Comparison of ENCODE assay signal across 27 mouse cellular contexts in genomic region chr5:105675511-105675910, GRCm38 (mm10). TPM values are rescaled to one million over a fixed set of nuclear protein-coding genes. Genes with fewer than 3 reads are reported as not detected.
DNase-seq lines count a peak whose midpoint lies in the region; ATAC-seq and TF ChIP-seq lines count a peak whose summit lies in the region.
"Had no signal": no experiment of that assay in that cellular context is flagged by ENCODE, and none has a peak within 500 bp of the region (broad histone marks: within the 10 kb centered on the region; RNA-seq: fewer than 3 reads in every experiment).

No protein-coding gene starts in this region.

- no peak for TF ChIP-seq EP300 in stomach, postnatal 0 days (optimal IDR thresholded peaks at IDR 0.05)

- TF ChIP-seq CTCF in midbrain, postnatal 0 days (IDR thresholded peaks at IDR 0.05), result no peak
- TF ChIP-seq CTCF in stomach, postnatal 0 days (IDR thresholded peaks at IDR 0.05; ENCODE audit: low read depth), result no peak

- no peaks in the 10 kb centered on the region for H3K36me3 ChIP-seq in midbrain, embryonic 13.5 days
- H3K36me3 ChIP-seq in midbrain, postnatal 0 days (ENCODE audit: insufficient read depth, low read length), result no peaks in the 10 kb centered on the region
- no peaks in the 10 kb centered on the region for H3K36me3 ChIP-seq in stomach, postnatal 0 days (ENCODE audit: control insufficient read depth, insufficient read depth, low read length)
- H3K36me3 ChIP-seq: embryonic facial prominence, embryonic 10.5 days; embryonic facial prominence, embryonic 13.5 days; forebrain, embryonic 10.5 days; G1E; hindbrain, embryonic 12.5 days; hindbrain, embryonic 15.5 days had no signal

- whole genome bisulfite sequencing in midbrain, embryonic 13.5 days, result 92% methylated on average over 4 of the region's 4 CpGs
- 87% methylated on average over 4 of the region's 4 CpGs for whole genome bisulfite sequencing in midbrain, postnatal 0 days
- 89% methylated on average over 4 of the region's 4 CpGs for WGBS in stomach, postnatal 0 days

- no peak overlapping the region for H3K4me3 ChIP-seq in midbrain, embryonic 13.5 days (replicated peaks)
- no peak overlapping the region for H3K4me3 ChIP-seq in midbrain, postnatal 0 days (ENCODE audit: low read depth, low read length)
- H3K4me3 ChIP-seq in stomach, postnatal 0 days (ENCODE audit: low read depth, low read length), result no peak overlapping the region
- H3K4me3 ChIP-seq: embryonic facial prominence, embryonic 10.5 days; embryonic facial prominence, embryonic 13.5 days; forebrain, embryonic 10.5 days; gastrocnemius, adult 2 months; heart, adult 2 months; hindbrain, embryonic 12.5 days; hindbrain, embryonic 15.5 days had no signal

- H3K9me3 ChIP-seq in midbrain, embryonic 13.5 days, result no peaks in the 10 kb centered on the region
- no peaks in the 10 kb centered on the region for H3K9me3 ChIP-seq in midbrain, postnatal 0 days (ENCODE audit: low read length)
- no peaks in the 10 kb centered on the region for H3K9me3 ChIP-seq in stomach, postnatal 0 days (ENCODE audit: control insufficient read depth, low read length)
- H3K9me3 ChIP-seq: embryonic facial prominence, embryonic 10.5 days; embryonic facial prominence, embryonic 13.5 days; forebrain, embryonic 10.5 days; G1E; hindbrain, embryonic 12.5 days; hindbrain, embryonic 15.5 days had no signal

- no peak for DNase-seq in midbrain, postnatal 0 days (ENCODE audit: low spot score)
- DNase-seq in CD4-positive helper T cell, adult 2 months (ENCODE audit: low read depth, low spot score), result peak; percentile 30
- DNase-seq in adrenal gland, adult 2 months, result no peak
- DNase-seq in stomach, postnatal 0 days (ENCODE audit: low spot score), result no peak
- DNase-seq: adrenal gland, postnatal 14 days; cerebellum, adult 11 months; cerebellum, adult 2 months; cerebellum, adult 9-11 months; cerebellum, postnatal 36 days; embryo, embryonic 11 days; forebrain, postnatal 0 days; gastrocnemius, adult 2 months; gastrocnemius, postnatal 14 days; heart, adult 2 months had no signal

- ATAC-seq in midbrain, embryonic 13.5 days, result no peak
- no peak for ATAC-seq in midbrain, postnatal 0 days (ENCODE audit: low FRiP score)
- ATAC-seq in granulocyte monocyte progenitor cell, adult 5-6 weeks (replicated peaks; ENCODE audit: poor library complexity, severe bottlenecking), result peak; percentile 30; the same call in 1 of the 2 replicates
- ATAC-seq in megakaryocyte, adult 5-6 weeks (ENCODE audit: poor library complexity, severe bottlenecking), result peak; percentile 31; the same call in 1 of the 2 replicates
- ATAC-seq in stomach, postnatal 0 days (ENCODE audit: low FRiP score, low TSS enrichment), result no peak
- ATAC-seq: forebrain, embryonic 14.5 days; forebrain, postnatal 0 days; intestine, postnatal 0 days; Patski had no signal

- H3K4me2 ChIP-seq in midbrain, embryonic 13.5 days (replicated peaks), result no peak overlapping the region
- H3K4me2 ChIP-seq in midbrain, postnatal 0 days (ENCODE audit: low read depth, low read length, poor library complexity, severe bottlenecking), result no peak overlapping the region
- no peak overlapping the region for H3K4me2 ChIP-seq in stomach, postnatal 0 days (replicated peaks; ENCODE audit: low read depth)
- H3K4me2 ChIP-seq: embryonic facial prominence, embryonic 13.5 days; heart, embryonic 11.5 days; hindbrain, embryonic 12.5 days; hindbrain, embryonic 15.5 days had no signal

- H3K27me3 ChIP-seq in midbrain, embryonic 13.5 days, result no peaks in the 10 kb centered on the region
- no peaks in the 10 kb centered on the region for H3K27me3 ChIP-seq in midbrain, postnatal 0 days (ENCODE audit: insufficient read depth, low read length)
- no peaks in the 10 kb centered on the region for H3K27me3 ChIP-seq in stomach, postnatal 0 days (ENCODE audit: control insufficient read depth, insufficient read depth, low read length)
- H3K27me3 ChIP-seq: embryonic facial prominence, embryonic 13.5 days; hindbrain, embryonic 12.5 days; hindbrain, embryonic 15.5 days; Patski had no signal

- H3K9ac ChIP-seq in midbrain, embryonic 13.5 days (replicated peaks), result no peak overlapping the region
- no peak overlapping the region for H3K9ac ChIP-seq in midbrain, postnatal 0 days (replicated peaks; ENCODE audit: low read length, poor library complexity, severe bottlenecking)
- no peak overlapping the region for H3K9ac ChIP-seq in stomach, postnatal 0 days (ENCODE audit: low read length)
- H3K9ac ChIP-seq: embryonic facial prominence, embryonic 13.5 days; forebrain, postnatal 0 days; hindbrain, embryonic 12.5 days; hindbrain, embryonic 15.5 days had no signal

- peak overlapping the region; percentile 44; the same call in 1 of the 2 replicates for H3K27ac ChIP-seq in midbrain, embryonic 13.5 days
- no peak overlapping the region for H3K27ac ChIP-seq in midbrain, postnatal 0 days (ENCODE audit: low read depth, low read length)
- no peak overlapping the region for H3K27ac ChIP-seq in stomach, postnatal 0 days (replicated peaks)
- H3K27ac ChIP-seq: embryonic facial prominence, embryonic 10.5 days; embryonic facial prominence, embryonic 13.5 days; forebrain, embryonic 10.5 days; gastrocnemius, adult 2 months; heart, adult 2 months; hindbrain, embryonic 15.5 days had no signal

- H3K4me1 ChIP-seq in midbrain, embryonic 13.5 days (replicated peaks), result peaks cover 6% of the 10 kb centered on the region
- no peaks in the 10 kb centered on the region for H3K4me1 ChIP-seq in midbrain, postnatal 0 days (ENCODE audit: insufficient read depth, low read length)
- H3K4me1 ChIP-seq in stomach, postnatal 0 days (replicated peaks; ENCODE audit: control insufficient read depth, insufficient read depth), result 0 out of 2 replicates have a peak, but pooled peaks cover 2% of the 10 kb centered on the region
- H3K4me1 ChIP-seq: hindbrain, embryonic 15.5 days had no signal

RNA-seq across cellular contexts. Expression of gene Lrrc8d, which starts 24.3 kb away (rescaled TPM):
- polyA plus RNA-seq in midbrain, embryonic 13.5 days (2015; fragmentation: Nextera tagmentation; extraction: Ambion mirVana), result 30.4 and 32.3 TPM in 2 replicates
- total RNA-seq in midbrain, postnatal 0 days (2014; rRNA removed), result 18.5 and 19.1 TPM in 2 replicates
- polyA plus RNA-seq in midbrain, postnatal 0 days (2015; fragmentation: Nextera tagmentation; extraction: Ambion mirVana), result 30.1 and 30.4 TPM in 2 replicates
- 44.6 and 45.0 TPM in 2 replicates for total RNA-seq in granulocyte monocyte progenitor cell, adult 5-6 weeks (2014; fragmentation: Nextera tagmentation)
- total RNA-seq in granulocyte monocyte progenitor cell, adult 5-6 weeks (2017), result 15.5 and 15.7 TPM in 2 replicates
- 79.7 and 88.1 TPM in 2 replicates for total RNA-seq in megakaryocyte, adult 5-6 weeks (2015)
- total RNA-seq in megakaryocyte, adult 5-6 weeks (2017), result 38.6 and 50.0 TPM in 2 replicates
- total RNA-seq in adrenal gland, adult 2 months (2021), result 100 to 1,000 TPM; 105 to 127 TPM
- polyA plus RNA-seq in adrenal gland, adult 2 months (2012; rRNA removed), result 20.4 and 31.8 TPM in 2 replicates
- polyA plus RNA-seq in stomach, postnatal 0 days (2015; fragmentation: Nextera tagmentation; extraction: Ambion mirVana), result 10.2 and 10.7 TPM in 2 replicates
- polyA plus RNA-seq: G1E had no signal

Comparison
In these comparisons a context has a peak if more than half of its experiments do, and no peak if none do; other contexts are left out.
1. ATAC-seq: peak in granulocyte monocyte progenitor cell, adult 5-6 weeks (single experiment) and megakaryocyte, adult 5-6 weeks (single experiment); none in midbrain, embryonic 13.5 days (single experiment), midbrain, postnatal 0 days (single experiment) and stomach, postnatal 0 days (single experiment).